Mouse (Mus musculus) frontal cortex, postnatal 14 days (tissue): ENCODE data around the gene Kbtbd4.

Experiments used
- DNase-seq, 2 experiments: peaks; one replicate each; pipeline ENCODE4 v3.0.0; 2022; ENCODE audit warnings: low spot score in 2 of 2

The Kbtbd4 gene

DNA sequence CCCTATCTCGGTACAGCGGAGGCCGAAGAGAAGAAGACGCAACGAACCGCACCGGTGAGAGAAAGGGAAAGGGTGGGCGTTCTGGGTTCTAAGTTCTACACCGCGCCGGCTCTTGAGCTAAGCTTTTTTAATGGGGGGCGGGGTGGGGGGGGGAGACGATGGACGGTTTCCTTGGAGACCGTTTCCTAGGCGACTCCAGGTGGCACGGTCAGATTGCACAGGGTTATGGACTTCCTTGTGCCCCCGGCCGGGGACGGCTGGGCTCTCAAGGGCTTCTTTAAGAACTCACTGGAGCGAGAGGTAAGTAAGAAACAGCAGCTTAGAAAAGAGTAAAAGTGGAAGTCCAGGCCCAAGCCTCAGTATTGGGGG is 300 bp downstream of the Kbtbd4 start:
- DNase-seq = no peak

DNA sequence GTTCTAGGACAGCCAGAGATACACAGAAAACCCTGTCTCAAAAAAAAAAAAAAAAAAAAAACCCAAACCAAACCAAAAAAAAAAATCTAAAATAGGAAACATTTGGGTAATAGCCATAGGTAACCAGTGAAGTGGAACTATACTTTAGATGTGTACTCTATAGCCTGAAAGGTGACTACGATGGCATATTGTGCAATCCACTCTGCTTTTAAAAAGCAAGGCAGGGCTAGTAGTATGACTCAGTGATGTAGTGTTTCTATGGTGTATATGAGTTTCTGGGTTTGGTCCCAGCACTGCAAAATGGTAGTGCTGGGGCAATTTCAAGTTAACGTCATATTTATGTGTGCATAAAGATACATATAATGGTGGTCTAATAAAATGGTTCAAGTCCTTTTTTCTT is 2.2 kb downstream of the Kbtbd4 start:
- DNase-seq = no peak

DNA sequence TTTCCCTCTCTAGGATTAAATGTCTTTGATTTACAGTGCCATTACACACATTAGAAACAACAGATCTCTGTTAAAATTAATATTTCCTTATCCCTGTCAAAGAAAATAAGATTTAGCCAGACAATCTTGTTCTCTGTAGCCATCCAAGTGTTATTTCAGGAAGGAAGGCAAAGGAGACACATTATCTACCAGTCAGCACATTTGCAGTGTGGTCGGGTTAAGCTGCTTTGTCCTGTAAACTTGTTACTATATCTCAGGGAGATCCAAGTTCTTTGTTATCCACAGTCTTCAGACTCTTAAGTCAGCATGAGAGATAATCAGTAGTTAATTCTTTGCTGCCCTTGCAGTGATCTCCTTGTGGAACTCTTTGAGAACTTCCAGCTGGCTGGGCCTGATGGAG is 6.3 kb downstream of the Kbtbd4 start:
- DNase-seq = no peak

DNA sequence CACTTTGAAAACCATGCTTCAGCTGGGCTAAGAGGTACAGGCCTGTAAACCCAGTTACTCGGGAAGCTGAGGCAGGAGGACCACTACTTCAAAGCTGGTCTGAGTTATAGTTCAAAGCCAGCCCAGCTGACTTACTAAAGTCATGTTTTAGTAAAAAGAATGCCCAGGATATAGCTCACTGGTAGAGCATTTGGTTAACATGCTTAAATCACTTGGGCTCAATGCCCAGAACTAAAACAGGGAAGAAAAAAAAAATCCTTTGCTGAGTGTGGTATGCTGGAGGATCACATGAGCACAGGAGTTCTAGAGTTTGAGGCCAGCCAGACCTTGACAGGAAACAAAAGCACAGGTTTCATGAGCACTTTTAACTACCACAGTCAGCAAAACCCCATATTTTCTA is 7.1 kb downstream of the Kbtbd4 start:
- DNase-seq = no peak

DNA sequence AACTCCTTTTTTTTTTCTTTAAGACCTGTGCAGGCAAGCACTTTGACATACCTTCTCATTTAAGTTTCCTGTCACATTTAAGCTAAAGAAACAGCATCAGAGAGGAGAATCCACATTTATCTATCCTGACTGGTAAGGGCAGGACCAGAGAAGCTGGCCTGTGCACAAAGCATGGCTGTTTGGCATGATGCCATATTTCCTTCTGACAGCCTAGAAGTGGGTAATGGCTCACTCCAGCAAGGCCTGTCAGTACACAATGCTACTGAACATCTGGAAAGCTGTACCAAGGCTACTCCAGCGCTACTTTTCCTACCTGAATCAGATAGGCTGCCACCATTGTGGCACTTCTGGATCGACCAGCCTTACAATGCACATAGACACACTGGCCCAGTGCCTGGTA is 9.1 kb downstream of the Kbtbd4 start:
- DNase-seq = no peak

DNA sequence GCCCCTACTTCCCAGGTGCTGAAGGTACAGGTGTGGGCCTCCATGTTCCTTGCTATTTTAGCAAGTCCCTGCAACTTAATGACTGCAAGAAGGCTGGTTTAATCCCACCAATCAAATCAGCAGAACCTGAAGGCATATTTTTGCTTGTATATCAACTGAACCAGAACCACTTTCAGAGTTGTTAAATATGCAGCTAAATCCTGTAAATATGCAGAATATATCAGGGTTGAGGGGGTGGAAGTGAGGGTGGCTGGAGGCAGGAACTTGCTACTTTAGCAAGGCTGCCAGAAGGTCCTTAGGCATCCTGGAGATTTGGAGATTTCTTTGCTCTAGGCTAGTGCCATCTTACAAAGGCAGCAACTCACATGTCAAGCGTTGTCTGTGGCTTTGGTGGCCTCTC is 11.0 kb downstream of the Kbtbd4 start:
- no peak for DNase-seq

DNA sequence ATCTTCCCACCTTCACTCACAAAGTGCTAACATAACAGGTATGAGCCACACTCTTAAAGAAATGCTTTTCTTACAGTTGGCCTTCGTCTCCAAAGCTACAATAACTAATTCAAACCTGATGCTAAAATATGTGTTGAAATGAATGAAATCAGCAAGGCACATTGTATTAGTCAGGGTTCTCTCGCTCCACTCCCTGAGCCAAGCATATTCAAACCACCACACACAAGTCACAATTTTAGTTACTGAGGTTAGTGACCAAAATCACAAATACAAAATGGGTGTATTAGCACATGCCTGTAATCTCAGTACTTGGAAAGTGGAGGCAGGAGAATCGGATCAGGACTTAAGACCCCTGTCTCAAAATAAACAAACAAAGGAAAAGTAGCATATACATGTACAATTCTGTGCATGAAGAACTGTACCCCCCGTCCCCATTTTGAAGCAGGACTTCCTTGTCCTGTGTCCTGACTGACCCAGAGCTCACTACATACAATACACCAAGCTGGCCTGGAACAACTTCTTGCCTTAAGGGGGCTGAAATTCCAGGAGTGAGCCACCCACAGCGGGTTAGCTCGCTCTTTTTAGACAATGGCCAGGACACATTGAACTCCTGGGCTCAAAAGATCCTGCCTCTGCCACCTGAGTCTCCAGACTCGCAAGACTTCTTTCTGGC is 12.2 kb downstream of the Kbtbd4 start:
- DNase-seq = no peak

DNA sequence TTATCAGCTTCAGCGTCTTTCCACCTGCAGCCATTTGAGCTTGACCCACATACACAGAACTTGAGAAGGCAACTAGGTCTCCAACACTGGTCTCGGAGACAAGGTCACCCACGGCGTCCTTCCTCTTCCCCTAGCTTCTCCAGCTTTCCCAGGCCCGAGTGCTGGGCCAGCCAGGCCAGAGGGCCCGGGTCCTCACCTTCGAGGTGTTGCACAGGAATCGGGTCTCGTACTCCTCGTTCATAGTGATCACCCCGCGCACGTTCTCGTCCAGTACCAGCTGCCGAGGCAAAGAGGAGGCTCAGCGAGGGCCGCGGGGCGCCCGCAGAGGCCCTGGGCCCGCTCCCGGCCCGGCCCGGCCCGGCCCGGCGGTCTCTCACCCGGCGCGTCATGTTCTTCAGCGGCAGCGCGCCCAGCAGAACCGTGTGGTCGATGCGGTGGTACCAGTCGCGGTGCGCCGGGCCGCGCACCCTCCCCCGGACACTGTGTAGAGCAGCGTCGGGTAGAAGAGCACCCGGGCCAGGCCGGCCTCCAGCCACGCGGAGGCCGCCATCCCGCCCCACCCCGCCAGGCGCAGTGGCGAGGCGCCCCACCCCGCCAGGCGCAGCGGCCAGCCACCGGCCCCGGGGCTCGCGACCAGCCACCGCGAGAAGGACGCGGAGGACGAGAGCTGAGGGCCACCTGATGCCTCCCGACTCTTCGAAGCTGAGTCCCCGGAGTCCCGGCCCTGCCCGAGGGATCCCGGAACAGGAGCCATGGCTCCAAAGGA is 12.9 kb downstream of the Kbtbd4 start:
- DNase-seq = peak; percentile 43

DNA sequence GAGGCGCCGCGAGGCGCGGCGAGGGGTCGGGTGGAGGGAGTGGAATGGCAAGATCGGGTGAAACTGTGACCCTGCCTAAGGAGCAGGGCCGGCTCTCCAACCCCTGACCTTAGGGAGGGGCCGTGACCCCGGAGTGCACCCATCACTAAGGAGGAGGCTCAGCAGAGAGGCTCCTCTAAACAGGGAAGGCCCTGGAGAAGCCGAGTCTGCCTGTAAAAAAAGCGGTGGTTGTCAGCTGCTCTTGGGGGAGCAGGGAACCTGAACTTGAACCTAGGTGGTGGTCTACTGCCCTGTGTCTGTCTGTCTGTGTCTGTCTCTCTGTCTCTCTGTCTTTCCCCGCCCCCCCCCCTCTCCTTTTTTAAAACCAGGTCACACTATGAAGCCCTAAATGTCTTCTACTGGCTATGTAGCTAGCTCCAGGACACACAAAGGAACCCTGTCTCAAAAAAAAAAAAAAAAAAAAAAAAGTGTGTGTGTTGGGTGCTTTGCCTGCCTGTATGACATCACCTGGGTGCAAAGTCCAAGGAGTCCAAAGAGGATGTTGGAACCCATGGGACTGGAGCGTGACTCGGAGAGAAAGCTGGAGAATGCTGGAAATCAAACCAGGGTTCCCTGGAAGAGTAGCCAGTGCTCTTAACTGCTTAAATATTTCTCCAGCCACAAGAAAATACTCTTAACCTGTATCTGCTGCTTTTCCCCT is 13.6 kb downstream of the Kbtbd4 start:
- no peak for DNase-seq

DNA sequence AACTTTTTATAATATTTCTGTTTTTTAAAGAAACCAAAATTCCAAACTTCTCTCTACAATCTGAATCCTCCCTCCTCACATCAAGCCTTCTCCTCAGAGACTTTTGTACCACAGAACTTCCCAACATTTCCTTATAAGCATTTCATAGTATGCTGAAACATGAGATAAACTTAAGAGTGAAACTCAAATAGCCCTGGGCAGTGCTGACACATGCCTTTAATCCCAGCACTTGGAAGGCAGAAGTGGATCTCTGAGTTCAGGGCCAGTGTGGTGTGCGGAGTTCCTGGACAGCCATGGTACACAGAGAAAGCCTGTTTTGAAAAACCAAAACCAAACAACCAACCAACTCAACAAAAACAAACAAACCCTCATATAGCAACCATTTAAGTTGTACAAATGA is 16.6 kb downstream of the Kbtbd4 start:
- no peak for DNase-seq

DNA sequence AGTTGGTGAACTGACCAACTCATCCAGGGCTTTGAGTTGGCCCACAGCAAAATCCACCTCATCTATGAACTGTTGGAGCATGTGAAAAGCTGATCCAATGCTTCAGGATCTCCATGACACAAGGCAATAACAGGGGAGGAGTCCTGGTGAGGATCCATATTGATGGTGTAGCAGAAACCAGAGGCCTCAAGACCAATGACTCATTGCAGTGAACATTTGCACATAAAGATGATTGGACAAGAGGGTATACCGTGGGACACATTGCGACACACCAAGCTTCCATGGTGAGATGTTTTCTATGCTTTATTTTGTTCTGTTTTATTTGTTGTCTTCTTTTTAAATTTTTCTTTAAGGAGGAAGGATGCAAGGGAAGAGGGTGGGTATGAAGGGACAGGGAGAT is 18.1 kb downstream of the Kbtbd4 start:
- DNase-seq = no peak

DNA sequence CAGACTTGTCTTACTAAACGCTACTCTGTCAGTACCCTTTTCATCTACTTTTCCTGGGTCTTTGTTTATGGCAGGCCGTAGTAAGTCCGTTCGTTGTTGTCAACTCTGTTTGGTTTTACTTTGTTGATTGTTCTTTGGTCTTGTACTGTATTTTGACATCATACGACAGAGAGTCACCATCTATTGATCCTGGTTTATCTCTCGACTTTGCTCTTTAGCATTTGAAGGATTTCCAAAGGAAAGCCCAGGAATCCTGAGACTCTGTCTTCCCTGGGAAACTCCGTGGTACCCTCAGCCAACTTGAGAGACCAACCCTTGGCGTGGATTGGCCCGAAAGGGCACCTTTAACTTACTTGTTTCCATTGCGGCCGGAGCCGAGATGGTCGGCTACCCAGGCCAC is 24.0 kb downstream of the Kbtbd4 start:
- DNase-seq = no peak

DNA sequence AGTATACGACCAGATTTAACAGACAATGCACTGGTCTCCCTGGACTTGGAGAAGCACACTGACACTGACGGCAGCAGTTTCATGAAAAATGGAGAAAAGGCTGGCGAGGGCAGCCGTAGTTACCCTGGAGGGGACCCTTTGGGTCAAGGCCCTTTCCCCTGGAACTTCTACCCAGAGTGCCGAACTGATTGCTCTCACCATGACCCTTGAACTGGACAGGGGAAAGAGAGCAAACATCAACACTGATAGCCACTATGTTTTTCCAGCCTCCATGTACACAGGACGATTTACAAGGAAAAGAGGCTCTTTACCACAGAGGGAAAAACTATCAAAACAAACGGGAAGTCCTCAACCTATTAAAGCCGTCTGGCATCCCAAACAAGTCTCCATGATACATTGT is 27.3 kb downstream of the Kbtbd4 start:
- DNase-seq = no peak

DNA sequence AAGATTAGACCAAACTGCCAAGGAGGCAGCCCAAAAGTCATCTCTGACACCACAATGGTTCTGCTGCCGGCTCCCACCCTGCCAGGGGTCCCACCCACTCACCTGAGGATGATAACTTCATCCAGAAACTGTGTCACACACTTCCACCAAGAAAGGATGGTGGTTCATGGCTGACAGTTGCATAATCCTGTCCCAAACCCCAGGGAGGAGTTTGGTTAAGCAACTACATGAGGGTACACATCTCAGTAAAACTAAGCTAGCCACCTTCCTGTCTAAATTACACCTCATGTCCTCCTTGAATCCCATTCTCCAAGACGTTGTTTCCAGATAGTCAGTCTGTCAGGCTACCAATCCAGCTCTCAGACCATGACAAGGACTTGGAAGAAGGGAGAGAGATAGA is 27.7 kb downstream of the Kbtbd4 start:
- DNase-seq = no peak

DNA sequence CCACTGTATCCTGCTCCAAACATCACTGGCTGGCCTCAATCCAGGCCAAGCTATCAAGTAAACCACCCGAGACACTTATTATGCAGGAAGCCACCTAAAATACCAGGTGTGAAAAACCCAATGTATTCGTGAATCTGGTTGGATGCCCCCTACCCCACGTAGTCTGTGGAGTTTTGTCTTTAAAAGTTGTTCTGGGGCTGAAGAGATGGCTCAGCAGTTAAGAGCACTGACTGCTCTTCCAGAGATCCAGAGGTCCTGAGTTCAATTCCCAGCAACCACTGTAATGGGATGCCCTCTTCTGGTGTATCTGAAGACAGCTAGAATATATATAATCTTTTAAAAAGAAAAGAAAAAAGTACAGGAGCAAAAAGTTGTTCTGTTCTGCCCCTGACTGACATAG is 33.8 kb downstream of the Kbtbd4 start:
- DNase-seq = no peak

DNA sequence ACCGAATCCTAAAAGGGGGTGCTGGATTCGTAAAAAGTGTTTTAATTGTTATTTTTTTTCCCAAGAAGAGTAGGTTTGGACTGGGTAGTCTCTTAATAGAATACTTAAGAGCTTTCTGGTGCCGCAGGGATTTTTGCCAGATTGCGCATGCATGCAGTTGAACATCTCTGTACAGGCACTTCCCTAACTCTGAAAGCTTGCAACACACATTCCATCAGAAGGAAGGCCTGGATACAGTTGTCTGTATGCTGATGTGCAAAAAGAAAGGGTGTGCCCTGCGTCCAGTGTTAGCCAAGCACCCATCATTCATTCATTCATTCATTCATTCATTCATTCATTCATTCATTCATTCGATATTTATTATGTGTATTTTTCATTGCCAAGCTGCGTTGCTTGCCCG is 35.2 kb downstream of the Kbtbd4 start:
- DNase-seq = no peak

DNA sequence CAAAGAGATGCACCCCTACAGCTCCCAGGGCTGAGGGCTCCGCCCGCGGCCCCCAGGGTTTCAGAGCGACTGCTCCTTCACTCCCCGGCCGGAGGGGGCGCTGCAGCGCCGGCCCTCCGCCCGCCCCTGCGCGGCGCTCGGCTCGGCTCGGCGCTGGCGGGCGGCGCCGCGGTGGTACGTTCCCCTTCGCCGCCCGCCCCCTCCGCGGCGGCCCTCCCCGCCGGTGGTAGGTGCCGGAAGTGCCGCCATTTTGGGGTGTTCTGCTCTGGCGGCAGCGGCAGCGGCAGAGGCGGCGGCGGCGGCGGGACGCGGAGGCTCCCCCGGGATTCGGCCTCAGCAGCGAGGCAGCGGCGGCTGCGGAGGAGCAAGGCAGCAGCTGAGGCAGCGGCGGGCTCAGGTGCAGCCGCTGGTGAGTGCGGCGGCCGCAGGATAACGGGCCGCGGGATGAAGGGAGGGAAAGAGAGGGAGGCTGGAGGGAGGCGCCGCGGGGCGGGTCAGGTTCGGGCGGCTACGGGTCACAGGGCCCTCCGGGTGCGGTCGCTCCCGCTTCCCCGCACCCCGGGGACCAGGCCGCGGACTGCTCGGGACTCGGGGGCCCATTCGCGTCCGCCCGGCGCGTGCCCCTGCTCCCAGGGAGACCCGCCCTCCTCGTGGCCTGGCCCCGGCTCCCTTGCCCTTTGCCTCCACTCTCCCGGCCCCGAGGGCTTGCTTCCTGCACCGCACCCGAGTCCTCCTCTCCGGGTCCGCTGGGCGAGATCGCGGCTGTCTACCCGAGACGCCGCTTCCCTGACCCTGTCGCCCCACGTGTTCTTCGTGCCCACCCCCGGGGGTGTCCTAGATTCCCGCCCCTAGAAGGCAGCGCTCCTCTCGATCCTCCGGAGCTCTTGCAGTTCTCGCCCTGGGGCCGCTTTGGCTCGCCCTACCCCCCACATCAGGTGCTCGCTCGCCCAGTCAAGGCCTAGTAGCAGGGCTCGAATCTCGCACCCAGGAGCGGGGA is 36.0 kb downstream of the Kbtbd4 start, which contains the start of gene Celf1:
Gene Celf1, plus strand, starts transcription at position 150 of the 997 bp plus-strand sequence.
- peak; percentile 53 to 72 for DNase-seq

DNA sequence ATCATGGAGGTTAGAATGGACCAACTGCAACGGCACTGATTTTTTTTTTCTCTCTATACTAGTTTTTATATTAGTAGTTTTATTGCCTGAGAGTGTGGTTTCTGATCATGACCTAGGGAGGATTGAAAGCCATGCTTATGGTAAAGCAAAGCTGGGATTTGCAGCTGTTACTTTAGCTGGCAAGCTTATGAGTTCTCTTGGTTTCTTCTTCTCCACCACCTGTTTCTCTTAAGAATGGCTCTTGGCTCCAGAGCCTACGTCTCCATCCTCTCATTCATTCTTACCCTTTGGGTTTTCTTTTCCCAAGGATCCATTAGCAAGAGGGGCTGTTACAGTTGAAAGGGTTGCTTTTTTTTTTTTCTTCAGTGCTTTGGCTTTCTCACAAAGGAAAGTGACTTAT is 37.2 kb downstream of the Kbtbd4 start:
- DNase-seq = no peak

DNA sequence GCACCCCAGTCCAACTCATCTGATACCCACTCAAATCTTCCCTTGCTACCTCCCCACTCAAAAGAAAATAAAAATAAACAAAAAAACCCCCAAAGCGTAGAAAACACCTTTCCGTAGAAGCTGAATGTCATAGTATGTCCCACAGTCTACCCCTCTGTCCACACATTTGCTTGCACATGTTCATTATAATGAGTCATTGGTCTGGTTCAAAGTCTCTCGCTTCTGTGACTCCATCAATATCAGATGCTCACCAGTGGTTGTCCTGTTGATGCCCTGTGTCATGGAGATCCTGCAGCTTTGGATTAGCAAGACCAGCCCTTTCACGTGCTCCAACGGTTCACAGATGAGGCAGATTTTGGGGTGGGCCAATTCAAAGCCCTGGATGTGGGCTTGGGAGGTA is 45.6 kb downstream of the Kbtbd4 start:
- DNase-seq = no peak

DNA sequence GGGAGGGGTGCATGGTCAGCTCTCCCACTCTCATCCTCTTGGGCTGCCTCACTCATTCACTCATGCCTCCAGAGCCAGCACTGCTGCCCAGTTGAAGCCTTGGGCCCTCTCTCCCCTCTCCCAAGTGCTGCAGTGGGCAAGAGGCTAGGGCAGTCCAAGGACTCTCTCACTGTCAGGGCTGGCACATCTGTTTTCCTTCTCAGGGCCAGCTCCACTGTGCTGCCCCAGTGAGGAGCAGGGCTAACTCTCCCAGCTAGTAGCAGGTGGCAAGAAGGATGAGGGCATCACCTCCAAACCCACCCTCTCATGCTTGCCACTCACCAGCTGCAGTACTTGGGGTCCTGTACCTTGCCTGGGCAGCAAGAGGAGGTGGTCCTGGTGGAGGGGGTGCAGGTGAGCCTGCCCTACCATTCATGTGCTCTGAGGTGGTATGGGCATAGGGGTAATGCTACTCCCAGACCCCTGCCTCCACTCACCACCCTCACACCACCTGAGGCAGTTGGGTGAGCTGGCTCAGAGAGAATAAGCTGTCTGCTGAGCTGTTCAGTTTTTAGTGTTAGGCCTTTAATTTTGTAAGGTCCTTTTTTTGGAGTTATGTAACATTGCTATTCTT is 46.1 kb downstream of the Kbtbd4 start:
- no peak for DNase-seq

DNA sequence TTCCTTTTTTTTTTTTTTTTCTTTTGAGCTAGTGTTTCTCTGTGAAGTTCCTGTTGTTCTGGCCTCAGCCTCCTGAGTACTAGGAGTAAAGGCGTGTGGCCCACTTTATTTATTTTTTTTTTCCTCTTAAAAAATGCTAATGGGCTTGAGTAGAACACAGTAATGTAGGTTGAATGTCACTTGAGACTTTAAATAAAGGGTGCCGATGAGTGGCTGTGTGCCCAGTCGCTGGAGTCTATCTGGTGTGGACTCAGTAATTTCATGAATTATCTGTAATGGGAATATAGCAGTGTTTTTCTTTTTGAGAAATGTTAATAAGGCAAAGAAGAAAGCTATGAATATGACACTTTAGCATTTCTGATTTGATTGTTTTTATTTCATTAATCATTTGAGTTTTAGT is 48.9 kb downstream of the Kbtbd4 start:
- DNase-seq = no peak
